Mouse (Mus musculus): Measurements from ENCODE around the gene Gm20671.
"Not testable (repeated sequence)": the region's sequence is repeated elsewhere in the genome, so short reads cannot be mapped to it uniquely, and the experiment has no call there.

Gm20671 gene

DNA sequence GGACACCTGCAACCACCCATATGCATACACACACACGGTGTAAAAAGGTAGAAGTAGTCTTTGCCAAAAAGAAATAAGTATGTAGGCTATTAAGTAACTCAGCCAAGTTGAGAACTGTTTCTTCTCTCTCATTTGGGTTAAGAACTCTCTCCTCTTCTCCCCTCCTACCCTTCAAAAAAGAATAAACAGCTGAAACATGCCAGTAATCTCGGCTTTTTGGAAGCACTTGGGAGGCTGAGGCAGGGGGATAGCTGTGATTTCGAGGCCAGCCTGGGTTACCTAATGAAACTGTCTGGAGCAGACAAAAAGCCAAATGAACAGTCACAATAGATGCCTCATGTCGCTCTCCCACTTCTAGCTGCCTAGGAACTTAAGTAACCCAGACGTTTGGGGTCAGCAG is 42.2 kb downstream of the Gm20671 start:
- no peak for DNase-seq

GRCm38 (mm10) chr5:32781596-32781995 is 45.3 kb downstream of the Gm20671 start:
- DNase-seq: no peak

- no peak for DNase-seq
These were observed 48.7 kb downstream of the Gm20671 start for GRCm38 (mm10) chr5:32778168-32778567.

GRCm38 (mm10) chr5:32772361-32772760 is 54.5 kb downstream of the Gm20671 start:
- DNase-seq: no peak

DNA sequence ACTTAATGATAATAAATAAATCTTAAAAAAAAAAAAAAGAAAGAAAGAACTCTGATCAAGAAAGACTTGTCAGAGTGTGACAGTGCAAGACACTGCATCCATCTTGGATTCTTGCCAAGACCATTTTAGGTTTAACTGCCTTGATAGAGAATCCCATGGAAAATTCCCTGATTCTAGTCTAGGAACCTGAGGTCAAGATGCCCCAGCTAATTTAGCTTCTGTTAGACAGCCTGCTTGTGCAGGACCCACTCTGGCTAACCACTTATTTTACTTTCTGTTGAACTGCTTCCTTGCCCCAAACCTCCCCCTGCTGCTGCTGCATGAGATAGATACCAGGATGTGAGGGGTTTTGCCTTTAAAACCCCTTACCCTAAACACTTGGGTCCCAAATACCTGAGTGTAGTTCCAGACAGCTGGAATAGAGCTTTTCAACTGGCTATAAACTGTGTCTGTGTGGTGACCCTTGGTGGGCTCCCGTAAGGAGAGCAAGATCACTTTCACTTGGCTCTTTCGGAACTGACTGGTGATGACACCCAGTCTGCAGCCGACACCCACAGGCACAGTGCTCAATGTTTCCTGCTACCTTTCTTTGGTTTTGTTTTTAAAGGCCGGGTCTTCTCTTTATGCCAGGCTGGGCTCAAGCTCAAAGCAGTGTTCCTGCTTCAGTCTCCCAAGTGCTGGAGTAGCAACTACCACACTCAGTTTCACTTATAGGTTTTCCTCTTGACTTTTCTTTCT is 59.1 kb downstream of the Gm20671 start:
- DNase-seq: no peak

DNA sequence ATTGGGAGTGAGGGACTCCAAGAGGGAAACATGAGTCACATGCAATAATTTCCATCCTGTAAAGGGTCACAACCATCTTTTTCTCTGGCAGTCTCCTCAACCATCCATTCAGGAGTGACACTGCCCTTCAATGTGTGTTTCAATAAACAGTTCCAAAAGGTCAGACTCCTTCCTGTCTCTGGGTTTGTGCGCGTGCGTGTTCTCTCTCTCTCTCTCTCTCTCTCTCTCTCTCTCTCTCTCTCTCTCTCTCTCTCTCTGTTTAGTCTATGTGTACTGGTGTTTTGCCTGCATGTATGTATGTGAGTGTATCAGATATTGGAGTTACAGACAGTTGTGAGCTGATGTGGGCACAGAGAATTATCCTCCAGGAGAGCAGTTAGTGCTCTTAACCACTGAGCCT is 59.9 kb downstream of the Gm20671 start:
- no peak for DNase-seq

GRCm38 (mm10) chr5:32761566-32762140 is 65.3 kb downstream of the Gm20671 start:
- no peak for DNase-seq

GRCm38 (mm10) chr5:32760787-32761186 is 66.1 kb downstream of the Gm20671 start:
- no peak for DNase-seq

- not testable (repeated sequence) for DNase-seq
These were observed 66.6 kb downstream of the Gm20671 start for GRCm38 (mm10) chr5:32760352-32760751.

DNA sequence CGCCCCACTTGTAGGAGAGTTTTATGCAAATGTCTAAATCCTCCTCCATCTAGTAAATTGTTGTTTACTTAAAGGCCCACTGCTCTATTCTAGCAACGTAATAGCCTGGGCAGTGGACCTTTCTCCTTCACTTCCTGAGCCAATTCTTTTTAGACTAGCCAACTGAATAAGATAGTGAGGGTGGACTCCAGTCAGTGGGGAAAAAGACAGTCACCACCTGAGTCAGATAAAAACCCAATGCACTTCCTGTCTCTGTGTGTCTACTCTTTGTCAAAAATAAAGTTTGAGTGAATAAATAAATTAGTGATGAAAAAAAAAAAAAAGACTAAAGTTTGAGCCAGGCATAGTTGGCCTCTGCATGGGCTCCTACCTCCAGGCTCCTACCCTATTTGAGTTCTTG is 67.2 kb downstream of the Gm20671 start:
- no peak for DNase-seq

GRCm38 (mm10) chr5:32756141-32756540 is 70.8 kb downstream of the Gm20671 start:
- DNase-seq: no peak

- DNase-seq: no peak
These were observed 75.2 kb downstream of the Gm20671 start for GRCm38 (mm10) chr5:32751736-32752135.

GRCm38 (mm10) chr5:32748936-32749335 is 78.0 kb downstream of the Gm20671 start:
- DNase-seq: no peak

GRCm38 (mm10) chr5:32747650-32748375 is 79.1 kb downstream of the Gm20671 start:
- peak in 1 of 2 experiments; percentile 36 for DNase-seq

DNA sequence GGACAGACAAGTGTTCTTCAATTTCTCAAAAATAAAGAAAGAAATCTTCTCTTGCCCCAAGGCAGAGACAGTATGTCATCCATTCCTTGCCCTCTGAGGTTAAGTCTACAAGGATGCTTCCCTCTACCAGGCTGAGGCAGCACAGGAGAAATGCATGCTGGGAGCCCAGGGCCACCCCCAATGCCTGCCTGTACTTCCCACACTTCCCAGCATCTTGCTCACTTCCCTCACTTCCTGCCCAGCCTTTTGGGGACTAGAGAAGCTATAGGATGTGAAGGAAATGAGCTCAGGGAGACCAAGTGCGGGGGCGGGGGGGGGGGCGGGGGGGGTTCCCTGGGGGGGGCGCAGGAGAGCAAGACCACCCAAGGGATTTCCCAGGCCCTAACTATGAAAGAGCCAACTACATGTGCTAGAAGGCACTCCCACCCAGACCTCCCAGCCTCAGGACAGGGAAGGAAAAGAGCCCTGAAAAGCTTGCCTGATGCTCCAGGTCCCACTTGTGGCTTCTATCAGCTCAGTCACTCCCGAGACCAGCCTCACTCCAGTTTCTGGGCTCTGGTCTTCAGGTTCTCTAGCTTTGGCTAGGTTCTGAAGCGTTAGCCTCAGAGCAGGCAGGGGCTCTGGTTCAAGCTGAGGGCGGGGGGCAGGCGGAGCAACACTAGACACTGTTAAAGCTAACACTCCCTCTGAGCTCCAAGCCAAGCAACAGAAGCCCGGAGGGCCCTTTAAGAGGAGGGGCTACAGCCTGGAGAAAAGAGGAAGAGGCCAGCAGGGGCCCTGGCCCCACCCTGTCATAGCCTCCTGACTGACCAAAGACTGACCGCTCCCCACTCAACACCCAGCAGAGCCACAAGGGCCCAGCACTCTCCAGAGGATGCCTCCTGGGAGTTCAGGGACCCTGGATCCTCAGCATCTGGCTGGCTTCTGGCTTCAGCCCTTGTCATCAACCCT is 80.9 kb downstream of the Gm20671 start:
- DNase-seq: peak; percentile 53 to 55

- DNase-seq: no peak
These were observed 84.8 kb downstream of the Gm20671 start for GRCm38 (mm10) chr5:32742149-32742548.

DNA sequence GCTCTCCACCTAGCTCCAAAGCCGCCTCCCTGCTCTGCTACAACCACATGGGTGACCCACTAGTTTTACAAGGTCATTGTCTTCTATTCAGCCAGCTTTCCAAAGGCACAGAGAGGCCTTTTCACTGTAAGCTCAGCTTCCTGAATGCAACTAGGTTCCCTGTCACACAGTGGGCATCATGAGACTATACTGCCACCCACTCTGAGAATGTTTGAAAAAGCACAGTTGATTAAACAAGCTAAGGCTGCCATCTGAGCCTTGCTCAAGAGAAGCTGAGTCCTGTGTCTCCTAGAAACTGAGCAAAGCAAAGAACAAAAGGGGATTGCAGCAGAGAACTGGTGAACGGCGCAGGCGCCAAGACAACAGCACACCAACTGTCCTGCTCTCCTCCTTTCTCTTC is 85.5 kb downstream of the Gm20671 start:
- not testable (repeated sequence) for DNase-seq

GRCm38 (mm10) chr5:32740850-32741249 is 86.1 kb downstream of the Gm20671 start:
- DNase-seq: not testable (repeated sequence)

DNA sequence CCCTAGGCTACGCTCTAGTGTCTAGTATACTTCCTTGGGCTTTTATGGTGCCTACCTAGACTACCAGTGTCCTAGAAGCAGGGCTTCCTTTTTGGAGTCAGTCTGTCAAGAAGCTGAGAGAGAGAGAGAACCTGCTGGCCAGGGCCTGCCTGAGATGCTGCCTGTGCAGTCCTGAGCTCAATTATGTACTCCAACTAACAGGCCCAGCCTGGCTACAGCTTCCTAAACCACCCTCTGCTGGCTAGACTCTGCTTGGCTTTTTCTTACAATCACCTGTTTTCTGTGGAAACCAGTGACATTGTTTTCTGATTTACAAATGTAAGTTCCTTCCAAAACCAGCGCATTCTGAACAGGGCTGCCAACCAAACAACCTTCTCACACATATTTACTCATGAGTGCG is 86.8 kb downstream of the Gm20671 start:
- DNase-seq: no peak

DNA sequence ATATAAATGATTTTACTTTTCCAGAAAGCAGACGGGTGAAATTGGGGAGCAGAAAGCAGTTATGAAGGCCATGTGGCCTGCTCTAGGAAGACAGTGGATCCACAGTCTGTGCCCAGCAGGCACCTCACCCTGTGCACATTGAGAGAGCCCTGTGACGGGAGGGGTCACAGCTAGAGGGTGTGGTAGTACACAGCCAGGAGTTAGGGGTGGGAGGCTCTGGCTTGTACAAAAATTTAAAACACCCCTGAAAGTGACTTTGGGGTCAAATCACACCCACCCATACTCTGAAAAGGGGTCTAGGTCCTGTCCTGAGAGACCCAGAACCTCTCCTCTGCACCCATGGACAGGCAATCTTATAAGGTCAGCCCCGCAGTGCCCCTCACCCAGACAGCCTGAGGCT is 90.1 kb downstream of the Gm20671 start:
- DNase-seq: not testable (repeated sequence)

DNA sequence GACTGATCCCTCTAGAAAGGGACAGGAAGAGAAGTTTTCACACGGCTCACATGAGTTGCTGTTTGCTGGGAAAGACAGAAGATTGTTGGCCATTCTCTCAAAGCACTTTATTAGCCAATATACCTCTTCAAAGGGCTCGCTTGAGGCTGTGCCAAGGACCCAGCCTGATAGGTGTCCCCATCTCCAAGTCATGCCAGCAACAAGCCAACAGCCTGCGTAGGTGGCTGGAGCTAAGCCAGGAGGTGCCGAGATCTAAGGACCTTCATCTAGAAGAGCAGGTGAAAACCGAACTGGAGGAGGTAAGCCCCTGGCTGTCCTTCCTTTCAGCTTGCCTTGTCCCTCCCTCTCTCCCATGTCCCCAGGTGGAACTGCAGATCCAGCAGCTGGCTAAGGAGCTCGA is 91.1 kb downstream of the Gm20671 start:
- no peak for DNase-seq

DNA sequence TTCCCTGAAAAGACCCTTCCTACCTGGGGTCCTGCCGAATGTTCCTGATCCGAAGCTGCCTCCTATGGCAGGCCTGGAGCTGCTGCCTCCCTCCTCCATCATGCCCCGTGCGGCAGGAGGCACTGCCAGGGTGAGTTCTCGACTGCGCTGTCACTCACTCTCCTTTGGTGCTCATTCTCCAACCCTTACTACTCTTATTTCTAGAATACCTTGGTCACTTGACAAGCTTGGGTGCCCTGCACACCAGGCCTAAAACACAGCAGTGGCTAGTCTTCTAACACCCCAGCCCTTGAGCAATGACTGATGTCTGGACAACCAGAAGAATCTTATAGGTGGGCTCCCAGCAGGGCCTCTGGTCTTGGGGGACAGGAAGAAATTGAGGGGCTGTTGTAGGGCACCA is 93.0 kb downstream of the Gm20671 start:
- not testable (repeated sequence) for DNase-seq

- DNase-seq: no peak
These were observed 98.1 kb downstream of the Gm20671 start for GRCm38 (mm10) chr5:32728851-32729250.

All from spleen, adult 18-20 months (tissue).